Mouse (Mus musculus) erythroblast, embryonic 14.5 days (primary cell): ENCODE results near the gene Ebp. TPM values are rescaled to one million over a fixed set of nuclear protein-coding genes. Genes with fewer than 3 reads are reported as not detected.

Experiments
- H3K27me3 ChIP-seq: 2 replicates; pipeline ENCODE4 v1.6.1; 2012; ENCODE audit warnings: inconsistent platforms; ENCODE audit not compliant: control insufficient read depth
- H3K36me3 ChIP-seq: 2 replicates; pipeline ENCODE4 v1.6.1; 2012; ENCODE audit warnings: mild to moderate bottlenecking, inconsistent platforms; ENCODE audit not compliant: control insufficient read depth
- H3K4me1 ChIP-seq: 2 replicates; pipeline ENCODE4 v1.6.1; 2012; ENCODE audit warnings: inconsistent platforms; ENCODE audit not compliant: control insufficient read depth
- H3K4me3 ChIP-seq: replicated peaks from 2 replicates; pipeline ENCODE3; 2012; ENCODE audit warnings: moderate library complexity, mild to moderate bottlenecking, inconsistent platforms
- H3K9me3 ChIP-seq: 2 replicates; pipeline ENCODE4 v1.6.1; 2012; ENCODE audit warnings: low read length, inconsistent platforms, mixed read lengths; ENCODE audit not compliant: control insufficient read depth
- GATA1 ChIP-seq: IDR thresholded peaks from 2 replicates; pipeline ENCODE4 v1.6.1; 2012; ENCODE audit warnings: low read length, inconsistent platforms, mixed read lengths
- TAL1 ChIP-seq: IDR thresholded peaks from 3 replicates; pipeline ENCODE4 v1.6.1; 2012; ENCODE audit warnings: low read length, inconsistent platforms, mixed read lengths
- polyA plus RNA-seq: library from polyadenylated mRNA; stranded (reverse); fragments of >175 nt; gene quantifications from 2 replicates; pipeline ENCODE4 v1.2.3, GENCODE M21; 2012

The Ebp gene
- polyA plus RNA-seq, 1 experiment: 0.57 TPM

DNA sequence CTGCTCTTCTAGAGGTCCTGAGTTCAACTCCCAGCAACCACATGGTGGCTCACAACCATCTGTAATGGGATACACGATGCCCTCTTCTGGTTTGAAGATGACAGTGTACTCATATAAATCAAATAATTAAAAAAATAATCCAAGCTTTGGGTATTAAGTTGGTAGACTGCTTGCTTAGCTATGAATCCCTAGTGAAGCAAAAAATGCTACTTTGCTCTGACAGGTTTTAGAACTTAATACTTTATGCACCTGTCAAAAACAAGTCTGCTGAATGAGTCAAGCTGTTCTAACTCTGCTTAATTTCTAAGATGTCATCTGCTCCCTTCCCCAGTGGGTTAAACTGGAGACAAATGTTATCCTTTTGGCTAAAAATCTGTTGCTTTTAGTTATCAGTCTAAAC, 53.8 kb downstream of the Ebp start:
- peaks cover 28% of the 10 kb centered on the region for H3K4me1 ChIP-seq
- H3K27me3 ChIP-seq: no peaks in the 10 kb centered on the region
- H3K36me3 ChIP-seq: peaks cover 82% of the 10 kb centered on the region
- H3K4me3 ChIP-seq: no peak overlapping the region
- TF ChIP-seq GATA1 (no peak), TAL1 (no peak)
- H3K9me3 ChIP-seq: peaks cover 5% of the 10 kb centered on the region

GRCm38 (mm10) chrX:8135886-8136285, 57.4 kb downstream of the Ebp start:
- H3K27me3 ChIP-seq: no peaks in the 10 kb centered on the region
- TF ChIP-seq GATA1 (no peak), TAL1 (no peak)

More at GRCm38 (mm10) chrX:8135886-8136285, 57.4 kb downstream of the Ebp start:
- Histone ChIP-seq H3K4me3 (no peak overlapping the region), H3K4me1 (peaks cover 31% of the 10 kb centered on the region), H3K36me3 (peaks cover 57% of the 10 kb centered on the region), H3K9me3 (peaks cover 10% of the 10 kb centered on the region)

Other genes with a start within 250 kb of the Ebp start
- gene Hdac6, start 245.6 kb downstream of the Ebp start, polyA plus RNA-seq: 0.57 and 0.97 TPM in 2 replicates
- gene Gata1, start 215.4 kb downstream of the Ebp start, polyA plus RNA-seq: 36.7 and 43.1 TPM in 2 replicates
- gene Glod5, start 175.0 kb downstream of the Ebp start, polyA plus RNA-seq: not detected in 2 replicates
- 1.1 and 1.5 TPM in 2 replicates for gene Suv39h1, start 118.8 kb downstream of the Ebp start, polyA plus RNA-seq
- 2.2 and 2.8 TPM in 2 replicates for gene Was, start 103.0 kb downstream of the Ebp start, polyA plus RNA-seq
- gene Wdr13, start 60.6 kb downstream of the Ebp start, polyA plus RNA-seq: 0.95 and 1.1 TPM in 2 replicates
- gene Rbm3, start 47.6 kb downstream of the Ebp start, polyA plus RNA-seq: 9.4 and 12.0 TPM in 2 replicates
- 0.32 and 0.50 TPM in 2 replicates for gene Tbc1d25, start 17.3 kb downstream of the Ebp start, polyA plus RNA-seq
- 0.05 and 0.06 TPM in 2 replicates for gene Porcn, start 13.0 kb upstream of the Ebp start, polyA plus RNA-seq
- gene Ftsj1, start 58.9 kb upstream of the Ebp start, polyA plus RNA-seq: 4.6 and 6.7 TPM in 2 replicates
- gene Slc38a5, start 77.6 kb upstream of the Ebp start, polyA plus RNA-seq: 21.1 and 28.4 TPM in 2 replicates
- not detected in 2 replicates for gene Ssxb10, start 133.9 kb upstream of the Ebp start, polyA plus RNA-seq
- not detected in 2 replicates for gene Ssxb9, start 173.5 kb upstream of the Ebp start, polyA plus RNA-seq
- gene Ssxb1, start 219.8 kb upstream of the Ebp start, polyA plus RNA-seq: not detected in 2 replicates